Mouse (Mus musculus): ENCODE measurements around the gene Irf7. TPM values are rescaled to one million over a fixed set of nuclear protein-coding genes. Genes with fewer than 3 reads are reported as not detected.

The Irf7 gene
- polyA plus RNA-seq, 1 experiment from 2014 or later = 6.0 TPM

GRCm38 (mm10) chr7:141277701-141278678 is 11.7 kb upstream of the Irf7 start:
- Histone ChIP-seq H3K4me3 (ENCODE audit: low read length) (peak overlapping the region; percentile 52), H3K36me3 (ENCODE audit: insufficient read depth, low read length) (no peaks in the 10 kb centered on the region), H3K4me1 (ENCODE audit: insufficient read depth, low read length) (peaks cover 31% of the 10 kb centered on the region), H3K9me3 (ENCODE audit: low read length) (no peaks in the 10 kb centered on the region), H3K27ac (ENCODE audit: low read length) (no peak overlapping the region), H3K4me2 (replicated peaks; ENCODE audit: low read depth, low read length) (peak overlapping the region; percentile 95; the same call in 1 of the 2 replicates), H3K9ac (replicated peaks; ENCODE audit: low read length) (no peak overlapping the region; the same call in 1 of the 2 replicates), H3K27me3 (ENCODE audit: insufficient read depth, low read length) (no peaks in the 10 kb centered on the region)
- ATAC-seq (ENCODE audit: low FRiP score, low TSS enrichment) = no peak
- 69% methylated on average over 11 of the region's 11 CpGs for WGBS

DNA sequence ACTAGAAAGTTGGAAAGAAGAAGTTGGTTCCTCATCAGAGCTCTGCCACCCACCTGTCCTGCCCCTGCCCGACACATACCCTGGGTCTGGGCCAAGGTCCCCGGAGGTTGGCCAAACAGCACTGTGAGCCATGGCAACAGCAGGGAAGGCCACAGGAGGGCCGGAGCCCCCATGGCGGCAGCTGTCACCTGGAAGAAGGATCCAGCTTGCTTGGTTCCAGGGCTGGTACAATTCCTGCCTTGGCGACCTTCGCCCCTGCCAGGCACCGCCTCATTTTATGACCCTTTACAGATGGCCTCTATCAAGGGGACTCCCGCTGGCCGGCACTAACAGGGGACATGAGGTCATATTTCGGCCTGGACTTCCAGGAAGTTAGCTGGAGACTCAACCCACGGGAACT is 10.3 kb upstream of the Irf7 start, which contains the start of gene Cdhr5:
Gene Cdhr5, minus strand, starts transcription at position 241 of the 400 bp plus-strand sequence.
- ATAC-seq (ENCODE audit: low FRiP score, low TSS enrichment) = 0 out of 2 replicates have a peak, but pooled peaks have one; percentile 7
- Histone ChIP-seq H3K27ac (ENCODE audit: low read length) (no peak within 1 kb of the TSS), H3K4me2 (replicated peaks; ENCODE audit: low read depth, low read length) (peak within 1 kb of the TSS; percentile 16; the same call in 1 of the 2 replicates), H3K9ac (replicated peaks; ENCODE audit: low read length) (peak within 1 kb of the TSS; percentile 19), H3K4me3 (ENCODE audit: low read length) (no peak within 1 kb of the TSS), H3K36me3 (ENCODE audit: insufficient read depth, low read length) (no peaks in the 10 kb centered on the region), H3K9me3 (ENCODE audit: low read length) (no peaks in the 10 kb centered on the region), H3K4me1 (ENCODE audit: insufficient read depth, low read length) (peaks cover 31% of the 10 kb centered on the region), H3K27me3 (ENCODE audit: insufficient read depth, low read length) (no peaks in the 10 kb centered on the region)
- 20% methylated on average over 11 of the region's 11 CpGs for WGBS

DNA sequence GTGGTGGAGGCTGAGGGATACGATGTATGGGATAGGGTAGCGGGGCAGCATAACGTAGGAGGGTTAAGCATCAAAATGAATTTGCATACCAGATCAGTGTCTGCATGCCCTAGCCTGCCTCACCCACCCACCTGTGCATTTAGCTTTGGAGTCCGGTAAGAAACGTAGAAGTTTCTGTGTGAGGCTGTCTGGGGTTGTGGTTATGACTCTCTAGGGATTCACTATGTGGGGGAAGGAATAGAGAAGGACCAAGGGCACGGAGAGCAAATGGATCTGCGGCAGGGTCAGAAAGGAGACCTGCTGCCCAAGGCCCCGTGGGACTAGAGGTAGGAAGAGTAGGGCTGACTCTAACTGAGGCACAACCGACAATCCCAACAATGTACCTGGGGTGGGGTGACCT is 9.1 kb upstream of the Irf7 start:
- no peak for ATAC-seq (ENCODE audit: low FRiP score, low TSS enrichment)
- H3K4me2 ChIP-seq (replicated peaks; ENCODE audit: low read depth, low read length) = no peak overlapping the region

GRCm38 (mm10) chr7:141270631-141271030 is 4.3 kb upstream of the Irf7 start:
- Histone ChIP-seq H3K4me2 (replicated peaks; ENCODE audit: low read depth, low read length) (no peak overlapping the region), H3K4me1 (ENCODE audit: insufficient read depth, low read length) (peaks cover 6% of the 10 kb centered on the region), H3K9ac (replicated peaks; ENCODE audit: low read length) (no peak overlapping the region), H3K4me3 (ENCODE audit: low read length) (no peak overlapping the region), H3K9me3 (ENCODE audit: low read length) (no peaks in the 10 kb centered on the region), H3K27ac (ENCODE audit: low read length) (no peak overlapping the region), H3K36me3 (ENCODE audit: insufficient read depth, low read length) (no peaks in the 10 kb centered on the region), H3K27me3 (ENCODE audit: insufficient read depth, low read length) (no peaks in the 10 kb centered on the region)
- no peak for ATAC-seq (ENCODE audit: low FRiP score, low TSS enrichment)
- WGBS = 82% methylated on average over 3 of the region's 3 CpGs

More for the DNA sequence above, 9.1 kb upstream of the Irf7 start:
- no peak overlapping the region for H3K4me3 ChIP-seq (ENCODE audit: low read length)
- no peaks in the 10 kb centered on the region for H3K9me3 ChIP-seq (ENCODE audit: low read length)
- WGBS = 77% methylated on average over 9 of the region's 9 CpGs
- no peak overlapping the region; the same call in 1 of the 2 replicates for H3K9ac ChIP-seq (replicated peaks; ENCODE audit: low read length)
- no peaks in the 10 kb centered on the region for H3K27me3 ChIP-seq (ENCODE audit: insufficient read depth, low read length)
- no peaks in the 10 kb centered on the region for H3K36me3 ChIP-seq (ENCODE audit: insufficient read depth, low read length)
- H3K27ac ChIP-seq (ENCODE audit: low read length) = no peak overlapping the region
- peaks cover 31% of the 10 kb centered on the region for H3K4me1 ChIP-seq (ENCODE audit: insufficient read depth, low read length)

- no peak overlapping the region for H3K9ac ChIP-seq (replicated peaks; ENCODE audit: low read length)
- ATAC-seq (ENCODE audit: low FRiP score, low TSS enrichment) = no peak
- H3K36me3 ChIP-seq (ENCODE audit: insufficient read depth, low read length) = 0 out of 2 replicates have a peak, but pooled peaks cover 1% of the 10 kb centered on the region
- no peaks in the 10 kb centered on the region for H3K27me3 ChIP-seq (ENCODE audit: insufficient read depth, low read length)
- 81% methylated on average over 14 of the region's 14 CpGs for WGBS
- H3K4me3 ChIP-seq (ENCODE audit: low read length) = no peak overlapping the region
- peaks cover 14% of the 10 kb centered on the region for H3K4me1 ChIP-seq (ENCODE audit: insufficient read depth, low read length)
- no peak overlapping the region for H3K4me2 ChIP-seq (replicated peaks; ENCODE audit: low read depth, low read length)
- no peak overlapping the region for H3K27ac ChIP-seq (ENCODE audit: low read length)
- H3K9me3 ChIP-seq (ENCODE audit: low read length) = no peaks in the 10 kb centered on the region
Observed at GRCm38 (mm10) chr7:141269273-141269545, 2.9 kb upstream of the Irf7 start.

- no peak overlapping the region for H3K9ac ChIP-seq (replicated peaks; ENCODE audit: low read length)
- 76% methylated on average over 24 of the region's 24 CpGs for WGBS
- H3K9me3 ChIP-seq (ENCODE audit: low read length) = no peaks in the 10 kb centered on the region
- ATAC-seq (ENCODE audit: low FRiP score, low TSS enrichment) = no peak
- H3K4me3 ChIP-seq (ENCODE audit: low read length) = no peak overlapping the region
- no peaks in the 10 kb centered on the region for H3K27me3 ChIP-seq (ENCODE audit: insufficient read depth, low read length)
- H3K36me3 ChIP-seq (ENCODE audit: insufficient read depth, low read length) = peaks cover 7% of the 10 kb centered on the region
- H3K4me2 ChIP-seq (replicated peaks; ENCODE audit: low read depth, low read length) = no peak overlapping the region
- no peak overlapping the region for H3K27ac ChIP-seq (ENCODE audit: low read length)
- peaks cover 14% of the 10 kb centered on the region for H3K4me1 ChIP-seq (ENCODE audit: insufficient read depth, low read length)
Observed at GRCm38 (mm10) chr7:141268466-141269272, 2.4 kb upstream of the Irf7 start.

DNA sequence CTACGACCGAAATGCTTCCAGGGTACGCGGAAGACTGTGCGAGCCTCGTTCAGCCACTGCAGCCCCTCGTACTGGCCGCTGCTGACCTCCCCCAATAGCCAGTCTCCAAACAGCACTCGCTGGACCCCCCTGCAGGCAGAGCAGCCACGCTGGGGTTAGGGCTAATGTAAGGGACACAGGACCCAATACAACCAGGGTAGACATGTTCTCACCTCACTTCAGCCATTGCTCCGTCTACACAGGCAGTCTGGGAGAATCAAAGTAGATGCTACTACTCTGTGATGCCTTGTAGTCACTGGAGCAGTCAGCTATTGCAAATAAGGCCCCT is 906 bp downstream of the Irf7 start:
- H3K4me3 ChIP-seq (ENCODE audit: low read length) = peak overlapping the region; percentile 57; the same call in 1 of the 2 replicates
- peaks cover 40% of the 10 kb centered on the region for H3K36me3 ChIP-seq (ENCODE audit: insufficient read depth, low read length)
- H3K9me3 ChIP-seq (ENCODE audit: low read length) = no peaks in the 10 kb centered on the region
- no peak overlapping the region for H3K27ac ChIP-seq (ENCODE audit: low read length)
- WGBS = 41% methylated on average over 11 of the region's 11 CpGs
- ATAC-seq (ENCODE audit: low FRiP score, low TSS enrichment) = peak; percentile 21
- peaks cover 14% of the 10 kb centered on the region for H3K4me1 ChIP-seq (ENCODE audit: insufficient read depth, low read length)
- H3K9ac ChIP-seq (replicated peaks; ENCODE audit: low read length) = no peak overlapping the region
- peak overlapping the region; percentile 78 for H3K4me2 ChIP-seq (replicated peaks; ENCODE audit: low read depth, low read length)
- no peaks in the 10 kb centered on the region for H3K27me3 ChIP-seq (ENCODE audit: insufficient read depth, low read length)

GRCm38 (mm10) chr7:141264761-141265410 is 1.4 kb downstream of the Irf7 start:
- Histone ChIP-seq H3K27ac (ENCODE audit: low read length) (no peak overlapping the region), H3K27me3 (ENCODE audit: insufficient read depth, low read length) (no peaks in the 10 kb centered on the region), H3K4me3 (ENCODE audit: low read length) (no peak overlapping the region), H3K9ac (replicated peaks; ENCODE audit: low read length) (no peak overlapping the region), H3K4me2 (replicated peaks; ENCODE audit: low read depth, low read length) (peak overlapping the region; percentile 78), H3K4me1 (ENCODE audit: insufficient read depth, low read length) (peaks cover 14% of the 10 kb centered on the region), H3K36me3 (ENCODE audit: insufficient read depth, low read length) (peaks cover 44% of the 10 kb centered on the region), H3K9me3 (ENCODE audit: low read length) (no peaks in the 10 kb centered on the region)
- WGBS = 25% methylated on average over 12 of the region's 12 CpGs
- ATAC-seq (ENCODE audit: low FRiP score, low TSS enrichment) = peak; percentile 66

DNA sequence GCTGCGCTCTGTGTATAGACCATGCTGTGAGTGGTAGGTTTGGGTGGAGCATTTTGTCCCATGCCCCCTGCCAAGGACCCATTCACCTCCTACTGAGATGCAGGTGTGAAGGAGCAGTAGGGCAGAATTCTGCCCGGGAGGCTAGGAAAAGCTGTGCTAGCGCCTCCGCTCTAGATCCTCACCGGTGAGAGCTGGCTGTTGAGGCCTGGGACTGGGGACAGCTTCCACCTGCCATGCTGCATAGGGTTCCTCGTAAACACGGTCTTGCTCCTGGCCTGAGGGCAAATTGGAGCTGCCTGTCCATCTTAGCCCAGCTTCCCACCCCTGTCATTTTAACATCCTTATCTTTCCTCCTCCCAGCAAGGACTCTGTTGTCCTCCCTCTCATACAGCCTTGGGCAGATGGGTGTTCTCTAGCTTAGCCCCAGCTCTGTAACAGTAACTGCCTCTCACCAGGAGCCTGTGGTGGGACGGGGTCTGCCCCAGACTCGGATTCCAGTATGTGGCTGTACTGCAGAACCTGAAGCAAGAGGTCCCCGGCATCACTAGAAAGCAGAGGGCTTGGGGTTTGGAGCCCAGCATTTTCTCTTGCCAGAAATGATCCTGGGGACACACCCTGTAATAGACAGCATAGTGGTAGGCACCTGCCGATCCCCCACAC is 2.1 kb downstream of the Irf7 start:
- ATAC-seq (ENCODE audit: low FRiP score, low TSS enrichment) = no peak
- H3K27ac ChIP-seq (ENCODE audit: low read length) = no peak overlapping the region
- no peak overlapping the region for H3K4me2 ChIP-seq (replicated peaks; ENCODE audit: low read depth, low read length)
- no peaks in the 10 kb centered on the region for H3K9me3 ChIP-seq (ENCODE audit: low read length)
- H3K27me3 ChIP-seq (ENCODE audit: insufficient read depth, low read length) = no peaks in the 10 kb centered on the region
- H3K4me3 ChIP-seq (ENCODE audit: low read length) = no peak overlapping the region
- peaks cover 14% of the 10 kb centered on the region for H3K4me1 ChIP-seq (ENCODE audit: insufficient read depth, low read length)
- 74% methylated on average over 11 of the region's 11 CpGs for WGBS
- H3K36me3 ChIP-seq (ENCODE audit: insufficient read depth, low read length) = peaks cover 52% of the 10 kb centered on the region
- H3K9ac ChIP-seq (replicated peaks; ENCODE audit: low read length) = no peak overlapping the region
